Mouse (Mus musculus) layer of hippocampus, adult 6 months (tissue): Measurements from ENCODE around the gene Rps11. TPM values are rescaled to one million over a fixed set of nuclear protein-coding genes. Genes with fewer than 3 reads are reported as not detected.

ENCODE experiments used
- long read RNA-seq, 2 experiments: library from polyadenylated mRNA; unstranded; transcript quantifications; one replicate each; pipeline ENCODE4 v2.0.0; 2019 to 2020
- microRNA-seq: library from miRNA; unstranded; fragments of <30 nt; microRNA quantifications from one replicate; pipeline ENCODE4 v1.2.0, GENCODE M21; 2020
- polyA plus RNA-seq: library from polyadenylated mRNA; unstranded; fragments of <200 nt; fragmentation: Nextera tagmentation; gene quantifications from 2 replicates; pipeline ENCODE4 v1.2.3, GENCODE M21; 2021

The Rps11 gene
- polyA plus RNA-seq: 1,326 and 1,360 TPM in 2 replicates
- long read RNA-seq, experiment 1, transcript Rps11-201 (5 exons, 661 nt): major isoform, 612 of 686 reads
- long read RNA-seq, experiment 1, partial matches to known transcripts: 58 of 686 reads
- long read RNA-seq, experiment 1, other reads (novel, unspliced or antisense): 15 of 686 reads
- long read RNA-seq, experiment 2, transcript Rps11-201 (5 exons, 661 nt): major isoform, 26 of 28 reads
- long read RNA-seq, experiment 2, partial matches to known transcripts: 0 of 28 reads
- long read RNA-seq, experiment 2, other reads (novel, unspliced or antisense): 1 of 28 reads

GRCm38 (mm10) chr7:45124224-45125143 is at the start of gene Rps11:
Rps11 (minus strand) TSS chr7:45124439.

GRCm38 (mm10) chr7:45163735-45164490 is 39.7 kb upstream of the Rps11 start, which contains the start of gene Slc17a7:
Slc17a7 (plus strand) TSS chr7:45163949.

GRCm38 (mm10) chr7:45154096-45154992 is 30.1 kb upstream of the Rps11 start, which contains the start of the genes Pih1d1 and Aldh16a1:
Pih1d1 (plus strand) TSS chr7:45154303.
Aldh16a1 (minus strand) TSS chr7:45154584.

GRCm38 (mm10) chr7:45135993-45136567 is 11.8 kb upstream of the Rps11 start, which contains the start of the genes Gm45713 and Flt3l:
Gm45713 (minus strand) TSS chr7:45136231.
Flt3l (minus strand) TSS chr7:45136432.

GRCm38 (mm10) chr7:45128624-45129246 is 4.5 kb upstream of the Rps11 start, which contains the start of gene Rpl13a:
Rpl13a (minus strand) TSS chr7:45128761.

GRCm38 (mm10) chr7:45103652-45104180 is 20.5 kb downstream of the Rps11 start, which contains the start of gene Fcgrt:
Fcgrt (minus strand) TSS chr7:45103851.

GRCm38 (mm10) chr7:45092048-45092447 is 32.2 kb downstream of the Rps11 start, which contains the start of gene Rcn3:
Rcn3 (minus strand) TSS chr7:45092221.

Small RNAs within 50 kb of the gene (microRNA-seq; reads per million reads assigned to microRNA genes)
- gene Mir150: 2,110 reads per million, percentile 88 among the genes with 10 or more reads in this experiment
- 9.2 reads per million, percentile 30 among the genes with 10 or more reads in this experiment for gene Mir5121
- gene Mir7055: 6.0 reads per million, percentile 22 among the genes with 10 or more reads in this experiment

Other genes starting within 250 kb of the Rps11 start
- gene Med25, start 231.7 kb downstream of the Rps11 start, polyA plus RNA-seq: 143 and 184 TPM in 2 replicates
- 12.1 TPM in 2 replicates for gene Fuz, start 228.4 kb downstream of the Rps11 start, polyA plus RNA-seq
- gene Ap2a1, start 194.9 kb downstream of the Rps11 start, polyA plus RNA-seq: 34.8 and 42.1 TPM in 2 replicates
- 0.28 and 0.35 TPM in 2 replicates for gene Tsks, start 181.2 kb downstream of the Rps11 start, polyA plus RNA-seq
- 86.2 and 86.7 TPM in 2 replicates for gene Cpt1c, start 149.6 kb downstream of the Rps11 start, polyA plus RNA-seq
- gene Prmt1, start 137.9 kb downstream of the Rps11 start, polyA plus RNA-seq: 6.7 and 7.4 TPM in 2 replicates
- 10.7 and 12.0 TPM in 2 replicates for gene Irf3, start 126.8 kb downstream of the Rps11 start, polyA plus RNA-seq
- 1.6 and 2.6 TPM in 2 replicates for gene Bcl2l12, start 125.7 kb downstream of the Rps11 start, polyA plus RNA-seq
- 63.8 and 108 TPM in 2 replicates for gene Scaf1, start 108.1 kb downstream of the Rps11 start, polyA plus RNA-seq
- 3.8 and 4.0 TPM in 2 replicates for gene Rras, start 106.5 kb downstream of the Rps11 start, polyA plus RNA-seq
- gene Prr12, start 71.6 kb downstream of the Rps11 start, polyA plus RNA-seq: 4.7 and 5.4 TPM in 2 replicates
- 36.0 and 41.3 TPM in 2 replicates for gene Nosip, start 62.0 kb downstream of the Rps11 start, polyA plus RNA-seq
- gene Prrg2, start 61.8 kb downstream of the Rps11 start, polyA plus RNA-seq: 9.2 and 10.8 TPM in 2 replicates
- gene Rcn3, start 32.2 kb downstream of the Rps11 start, polyA plus RNA-seq: 26.1 and 29.3 TPM in 2 replicates
- gene Fcgrt, start 20.6 kb downstream of the Rps11 start, polyA plus RNA-seq: 28.3 and 34.8 TPM in 2 replicates
- 1,601 and 1,782 TPM in 2 replicates for gene Rpl13a, start 4.3 kb upstream of the Rps11 start, polyA plus RNA-seq
- gene Gm45713, start 11.8 kb upstream of the Rps11 start, polyA plus RNA-seq: not detected in 2 replicates
- 0.68 and 1.4 TPM in 2 replicates for gene Flt3l, start 12.0 kb upstream of the Rps11 start, polyA plus RNA-seq
- gene Pih1d1, start 29.9 kb upstream of the Rps11 start, polyA plus RNA-seq: 40.3 and 47.7 TPM in 2 replicates
- gene Aldh16a1, start 30.1 kb upstream of the Rps11 start, polyA plus RNA-seq: 4.6 and 5.2 TPM in 2 replicates
- gene Slc17a7, start 39.5 kb upstream of the Rps11 start, polyA plus RNA-seq: 52.3 and 68.3 TPM in 2 replicates
- not detected in 2 replicates for gene Gfy, start 55.1 kb upstream of the Rps11 start, polyA plus RNA-seq
- gene Pth2, start 56.6 kb upstream of the Rps11 start, polyA plus RNA-seq: not detected in 2 replicates
- gene Ccdc155, start 80.5 kb upstream of the Rps11 start, polyA plus RNA-seq: 1.2 and 1.4 TPM in 2 replicates
- gene Dkkl1, start 87.7 kb upstream of the Rps11 start, polyA plus RNA-seq: 5.1 and 7.3 TPM in 2 replicates
- 0.51 and 0.59 TPM in 2 replicates for gene Tead2, start 91.3 kb upstream of the Rps11 start, polyA plus RNA-seq
- 11.8 and 14.4 TPM in 2 replicates for gene Cd37, start 114.7 kb upstream of the Rps11 start, polyA plus RNA-seq
- 1.1 and 1.2 TPM in 2 replicates for gene Slc6a16, start 116.6 kb upstream of the Rps11 start, polyA plus RNA-seq
- gene Slc6a21, start 153.1 kb upstream of the Rps11 start, polyA plus RNA-seq: not detected in 2 replicates
- 10.1 and 12.4 TPM in 2 replicates for gene Trpm4, start 209.3 kb upstream of the Rps11 start, polyA plus RNA-seq
- gene Hrc, start 210.9 kb upstream of the Rps11 start, polyA plus RNA-seq: not detected in 2 replicates
- gene Ppfia3, start 242.6 kb upstream of the Rps11 start, polyA plus RNA-seq: 8.7 and 11.6 TPM in 2 replicates
- gene Lin7b, start 246.1 kb upstream of the Rps11 start, polyA plus RNA-seq: 214 and 221 TPM in 2 replicates